Mouse (Mus musculus): ENCODE results near the gene Zmynd8. TPM values are rescaled to one million over a fixed set of nuclear protein-coding genes. Genes with fewer than 3 reads are reported as not detected.

Gene Zmynd8
- polyA plus RNA-seq, 1 experiment from 2014 or later = 71.5 TPM

- no peak for ATAC-seq (ENCODE audit: low FRiP score)
- Histone ChIP-seq H3K36me3 (replicated peaks) (no peaks in the 10 kb centered on the region), H3K4me3 (replicated peaks) (no peak overlapping the region), H3K27ac (no peak overlapping the region), H3K9me3 (no peaks in the 10 kb centered on the region), H3K9ac (no peak overlapping the region), H3K4me2 (peak overlapping the region; percentile 13; the same call in 1 of the 2 replicates), H3K4me1 (peaks cover 45% of the 10 kb centered on the region), H3K27me3 (peaks cover 44% of the 10 kb centered on the region)
- 15% methylated on average over 21 of the region's 21 CpGs for WGBS
Observed at GRCm38 (mm10) chr2:165742210-165742786, 156.5 kb downstream of the Zmynd8 start.

- peak overlapping the region; percentile 13 for H3K4me2 ChIP-seq
- no peak overlapping the region for H3K4me3 ChIP-seq (replicated peaks)
- WGBS = 8% methylated on average over 11 of the region's 11 CpGs
- H3K9ac ChIP-seq = no peak overlapping the region
- no peaks in the 10 kb centered on the region for H3K9me3 ChIP-seq
- ATAC-seq (ENCODE audit: low FRiP score) = no peak
- peaks cover 39% of the 10 kb centered on the region for H3K27me3 ChIP-seq
- no peak overlapping the region for H3K27ac ChIP-seq
- H3K36me3 ChIP-seq (replicated peaks) = no peaks in the 10 kb centered on the region
- H3K4me1 ChIP-seq = peaks cover 44% of the 10 kb centered on the region
Observed at GRCm38 (mm10) chr2:165741526-165742050, 157.2 kb downstream of the Zmynd8 start.

- Histone ChIP-seq H3K9ac (no peak overlapping the region), H3K27me3 (peaks cover 34% of the 10 kb centered on the region), H3K27ac (peak overlapping the region; percentile 43; the same call in 1 of the 2 replicates), H3K36me3 (replicated peaks) (no peaks in the 10 kb centered on the region), H3K4me3 (replicated peaks) (no peak overlapping the region), H3K9me3 (no peaks in the 10 kb centered on the region), H3K4me2 (no peak overlapping the region), H3K4me1 (peaks cover 42% of the 10 kb centered on the region)
- ATAC-seq (ENCODE audit: low FRiP score) = no peak
- 6% methylated on average over 9 of the region's 9 CpGs for WGBS
Observed at GRCm38 (mm10) chr2:165740982-165741381, 157.8 kb downstream of the Zmynd8 start.

GRCm38 (mm10) chr2:165740381-165740780 is 158.4 kb downstream of the Zmynd8 start:
- Histone ChIP-seq H3K4me1 (peaks cover 36% of the 10 kb centered on the region), H3K9ac (no peak overlapping the region), H3K36me3 (replicated peaks) (no peaks in the 10 kb centered on the region), H3K9me3 (no peaks in the 10 kb centered on the region), H3K4me2 (no peak overlapping the region), H3K27ac (no peak overlapping the region), H3K27me3 (peaks cover 34% of the 10 kb centered on the region), H3K4me3 (replicated peaks) (no peak overlapping the region)
- 19% methylated on average over 5 of the region's 5 CpGs for WGBS
- ATAC-seq (ENCODE audit: low FRiP score) = no peak

GRCm38 (mm10) chr2:165736297-165736696 is 162.5 kb downstream of the Zmynd8 start:
- Histone ChIP-seq H3K9ac (no peak overlapping the region), H3K27ac (no peak overlapping the region), H3K36me3 (replicated peaks) (no peaks in the 10 kb centered on the region), H3K4me3 (replicated peaks) (no peak overlapping the region), H3K4me1 (peaks cover 21% of the 10 kb centered on the region), H3K4me2 (no peak overlapping the region), H3K27me3 (0 out of 2 replicates have a peak, but pooled peaks cover 8% of the 10 kb centered on the region), H3K9me3 (no peaks in the 10 kb centered on the region)
- 75% methylated on average over 2 of the region's 2 CpGs for WGBS
- ATAC-seq (ENCODE audit: low FRiP score) = no peak

Small RNA genes within 50 kb of the gene (microRNA-seq; reads per million reads assigned to microRNA genes)
- gene Gm22692 = not detected

Other genes starting within 250 kb of the Zmynd8 start
- gene Ncoa3, start 93.6 kb upstream of the Zmynd8 start, polyA plus RNA-seq (2016; fragmentation: Nextera tagmentation; extraction: Ambion mirVana) = 12.9 and 13.2 TPM in 2 replicates

Data from forebrain, embryonic 12.5 days (tissue).